Mouse (Mus musculus) adrenal gland, postnatal 36 days (tissue): ENCODE data around the gene Eef2k. TPM values are rescaled to one million over a fixed set of nuclear protein-coding genes. Genes with fewer than 3 reads are reported as not detected.
"Not testable (repeated sequence)": the region's sequence is repeated elsewhere in the genome, so short reads cannot be mapped to it uniquely, and the experiment has no call there.

Experiments
- DNase-seq, 2 experiments: peaks; one replicate each; pipeline ENCODE4 v3.0.0; 2021; ENCODE audit warnings: mixed read lengths in 1 of 2
- total RNA-seq, 2 experiments: library from RNA; stranded (reverse); gene quantifications; 2 replicates each; pipeline ENCODE4 v1.2.3; 2021

The Eef2k gene
- total RNA-seq, 2 experiments from 2014 or later, result 25.6 to 51.8 TPM

GRCm38 (mm10) chr7:120879972-120880371 lies 37.3 kb downstream of the Eef2k start:
- no peak for DNase-seq

GRCm38 (mm10) chr7:120880770-120881169 lies 38.1 kb downstream of the Eef2k start:
- no peak for DNase-seq

GRCm38 (mm10) chr7:120881451-120881850 lies 38.8 kb downstream of the Eef2k start:
- DNase-seq, result no peak

- no peak for DNase-seq
These were observed 40.0 kb downstream of the Eef2k start for GRCm38 (mm10) chr7:120882674-120883073.

GRCm38 (mm10) chr7:120883523-120884290 lies 41.1 kb downstream of the Eef2k start:
- DNase-seq, result no peak

GRCm38 (mm10) chr7:120884746-120885145 lies 42.1 kb downstream of the Eef2k start:
- DNase-seq, result no peak

- no peak for DNase-seq
These were observed 50.5 kb downstream of the Eef2k start for GRCm38 (mm10) chr7:120893123-120893522.

- no peak for DNase-seq
These were observed 54.4 kb downstream of the Eef2k start for GRCm38 (mm10) chr7:120897054-120897453.

- peak; percentile 30 to 33 for DNase-seq
These were observed 55.2 kb downstream of the Eef2k start for GRCm38 (mm10) chr7:120897711-120898335.

GRCm38 (mm10) chr7:120900191-120900590 lies 57.6 kb downstream of the Eef2k start:
- no peak for DNase-seq

GRCm38 (mm10) chr7:120901701-120902100 lies 59.1 kb downstream of the Eef2k start:
- DNase-seq, result no peak

- no peak for DNase-seq
These were observed 60.3 kb downstream of the Eef2k start for GRCm38 (mm10) chr7:120902931-120903330.

GRCm38 (mm10) chr7:120910172-120910571 lies 67.5 kb downstream of the Eef2k start:
- not testable (repeated sequence) for DNase-seq

- not testable (repeated sequence) for DNase-seq
These were observed 68.6 kb downstream of the Eef2k start for GRCm38 (mm10) chr7:120911268-120911667.

- DNase-seq, result no peak
These were observed 70.7 kb downstream of the Eef2k start for GRCm38 (mm10) chr7:120913332-120913731.

GRCm38 (mm10) chr7:120916262-120916875 lies 73.7 kb downstream of the Eef2k start:
- no peak for DNase-seq

GRCm38 (mm10) chr7:120917279-120917591 lies 74.6 kb downstream of the Eef2k start:
- no peak for DNase-seq

GRCm38 (mm10) chr7:120917592-120918461 lies 75.2 kb downstream of the Eef2k start, which contains the start of gene Polr3e:
Gene Polr3e, plus strand, starts transcription at chr7:120917744.
- DNase-seq, result peak; percentile 99 to 100

GRCm38 (mm10) chr7:120918526-120918962 lies 75.9 kb downstream of the Eef2k start:
- DNase-seq, result peak; percentile 32 to 61

- no peak for DNase-seq
These were observed 90.5 kb downstream of the Eef2k start for GRCm38 (mm10) chr7:120933110-120933509.

- DNase-seq, result no peak
These were observed 91.1 kb downstream of the Eef2k start for GRCm38 (mm10) chr7:120933680-120934195.

GRCm38 (mm10) chr7:120934716-120935115 lies 92.1 kb downstream of the Eef2k start:
- peak; percentile 41 to 62 for DNase-seq
